Mouse (Mus musculus): ENCODE data around the gene Ssr1.

The Ssr1 gene

GRCm38 (mm10) chr13:37979506-37979905, 14.5 kb downstream of the Ssr1 start:
- no peak for DNase-seq

DNA sequence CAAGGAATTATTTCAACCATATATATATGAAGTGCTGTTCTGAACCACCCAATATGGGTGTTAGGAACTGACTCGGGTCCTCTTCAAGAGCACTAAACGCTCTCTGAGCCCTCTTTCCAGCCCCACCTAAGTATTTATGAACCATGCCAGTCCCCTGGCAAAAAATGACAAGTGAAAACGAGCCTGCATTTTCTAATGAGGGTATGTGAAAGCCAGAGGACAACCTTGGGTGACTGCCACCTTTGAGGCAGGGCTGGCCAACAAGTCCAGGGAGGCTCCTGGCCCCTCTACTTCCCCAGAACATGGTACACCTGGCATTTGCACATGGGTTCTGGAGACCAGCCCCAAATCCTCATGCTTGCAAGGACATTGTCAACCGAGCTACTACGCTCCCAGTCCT, 19.3 kb downstream of the Ssr1 start:
- DNase-seq, result no peak

DNA sequence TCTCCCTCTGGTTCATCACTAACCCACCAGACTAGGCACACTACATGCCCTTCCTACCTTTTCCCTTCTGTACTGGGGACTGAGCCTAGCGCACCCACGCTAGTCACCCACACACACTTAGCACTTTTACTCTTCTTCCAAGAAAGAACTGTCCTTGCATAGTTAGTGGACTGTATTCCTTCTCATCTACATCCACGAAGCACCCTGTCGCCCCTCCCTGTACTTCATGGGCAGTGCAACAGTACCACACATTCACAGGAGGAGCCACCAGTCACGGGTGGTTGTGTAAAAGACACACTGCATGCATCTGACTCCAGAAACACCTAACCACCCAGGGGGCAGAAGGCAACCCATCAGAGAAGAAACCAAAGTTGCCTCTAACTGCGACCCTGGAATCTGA, 20.0 kb downstream of the Ssr1 start:
- DNase-seq, result no peak

DNA sequence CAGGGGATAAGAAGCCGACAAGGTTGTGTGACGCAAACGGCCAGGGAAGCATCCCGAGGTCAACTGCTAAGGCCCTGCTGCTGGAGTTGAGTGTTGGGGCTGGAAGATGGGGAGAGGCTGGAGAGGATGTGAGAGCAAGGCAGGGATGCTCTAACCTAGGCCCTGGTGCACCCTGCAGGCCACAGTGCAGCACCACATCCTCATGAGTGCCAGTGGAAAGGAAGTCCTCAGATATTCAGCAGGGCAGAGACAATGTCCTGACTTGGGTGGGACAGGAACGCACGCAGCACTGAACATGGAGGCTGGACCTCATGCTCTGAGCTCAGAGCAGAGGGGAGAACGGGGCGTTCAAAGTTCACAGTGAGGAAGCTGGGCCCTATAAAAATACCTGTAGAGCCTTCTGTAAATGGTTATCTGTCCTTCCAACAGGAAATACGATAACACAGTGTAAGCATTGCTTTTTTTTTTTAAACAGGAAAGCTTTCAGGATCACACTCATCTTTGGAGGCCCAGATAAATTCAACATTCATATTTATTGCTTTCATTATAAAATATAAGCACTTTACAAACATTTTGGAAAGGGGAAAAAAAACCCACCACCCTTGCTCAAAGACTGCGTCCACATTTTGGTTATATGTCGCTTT, 23.0 kb downstream of the Ssr1 start:
- DNase-seq, result no peak

DNA sequence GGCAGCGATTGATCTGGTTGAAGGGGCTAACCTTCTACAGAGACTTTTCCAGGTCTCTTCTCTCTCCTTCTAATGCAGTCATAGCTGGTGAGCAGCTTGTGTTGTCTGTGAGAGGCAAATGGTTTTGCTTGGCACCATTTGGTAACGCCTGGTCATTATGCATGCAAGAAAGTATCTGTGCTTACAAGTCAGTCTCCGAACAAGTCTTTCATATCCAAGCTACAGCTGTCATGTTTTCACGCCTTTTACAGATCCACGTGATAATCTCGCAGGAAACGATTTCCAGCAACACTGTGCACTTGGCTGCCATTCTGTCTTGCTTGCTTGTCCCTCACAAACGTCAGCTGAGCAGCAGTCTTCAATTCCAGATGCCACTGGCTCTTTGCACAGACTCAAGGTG, 24.0 kb downstream of the Ssr1 start:
- no peak for DNase-seq

GRCm38 (mm10) chr13:37969337-37969736, 24.7 kb downstream of the Ssr1 start:
- peak; percentile 80 for DNase-seq

DNA sequence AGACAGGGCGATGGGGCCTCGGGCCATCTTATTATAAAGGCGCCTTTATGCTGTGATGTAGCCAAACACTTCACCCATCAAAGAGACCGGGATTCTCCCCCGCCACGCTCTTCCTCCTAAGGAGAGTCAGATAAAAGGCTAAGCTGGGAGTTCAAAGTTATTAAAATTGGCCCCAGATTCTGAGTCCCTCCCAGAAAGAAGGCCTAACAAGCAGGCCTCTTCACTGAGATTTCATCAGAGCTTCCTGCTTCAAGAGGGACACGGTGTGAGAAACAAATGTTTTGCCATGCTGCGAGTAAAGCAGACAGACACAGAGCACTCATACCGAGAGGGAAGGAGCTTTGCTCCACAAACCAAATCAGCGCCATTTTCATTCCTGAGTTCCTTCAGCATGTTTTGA, 26.5 kb downstream of the Ssr1 start:
- no peak for DNase-seq

- DNase-seq, result peak; percentile 68
Measured at GRCm38 (mm10) chr13:37967052-37967437, 27.0 kb downstream of the Ssr1 start.

- peak; percentile 31 for DNase-seq
Measured at GRCm38 (mm10) chr13:37966256-37967051, 27.6 kb downstream of the Ssr1 start.

- DNase-seq, result peak; percentile 58
Measured at GRCm38 (mm10) chr13:37965126-37965914, 28.7 kb downstream of the Ssr1 start.

GRCm38 (mm10) chr13:37964128-37965087, 29.6 kb downstream of the Ssr1 start:
- DNase-seq, result no peak

DNA sequence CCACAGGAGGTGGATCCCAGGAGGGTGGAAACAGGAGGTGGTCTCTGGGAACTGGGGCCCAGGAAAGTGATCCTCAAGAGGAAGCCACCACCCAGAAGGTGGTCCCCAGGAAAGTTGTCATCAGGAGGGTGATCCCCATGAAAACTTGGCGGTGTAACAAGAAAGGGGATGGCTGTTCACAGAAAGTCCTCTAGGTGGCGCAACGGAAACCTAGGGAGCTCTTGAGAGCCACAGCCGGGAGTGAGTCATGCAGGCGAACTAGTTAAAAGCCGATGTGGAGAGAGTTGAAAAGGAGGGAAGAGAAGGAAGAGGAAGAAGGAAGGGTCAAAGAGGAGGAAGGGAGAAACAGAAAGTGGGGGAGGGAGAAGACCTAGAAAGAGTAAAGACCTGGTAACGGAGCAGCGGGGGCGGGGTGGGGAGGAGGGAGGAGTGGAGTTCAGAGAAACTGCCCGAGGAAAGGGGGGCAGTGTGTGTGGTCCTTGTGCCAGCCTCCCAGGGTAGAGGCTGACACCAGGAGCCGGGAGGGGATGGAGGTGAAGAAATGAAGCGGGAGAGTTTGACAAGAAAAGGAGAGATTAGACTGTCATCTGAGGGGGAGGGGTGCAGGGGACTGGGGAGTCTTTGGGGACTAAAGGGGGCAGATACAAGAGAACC, 30.5 kb downstream of the Ssr1 start:
- peak; percentile 91 for DNase-seq

GRCm38 (mm10) chr13:37962541-37962940, 31.5 kb downstream of the Ssr1 start:
- no peak for DNase-seq

DNA sequence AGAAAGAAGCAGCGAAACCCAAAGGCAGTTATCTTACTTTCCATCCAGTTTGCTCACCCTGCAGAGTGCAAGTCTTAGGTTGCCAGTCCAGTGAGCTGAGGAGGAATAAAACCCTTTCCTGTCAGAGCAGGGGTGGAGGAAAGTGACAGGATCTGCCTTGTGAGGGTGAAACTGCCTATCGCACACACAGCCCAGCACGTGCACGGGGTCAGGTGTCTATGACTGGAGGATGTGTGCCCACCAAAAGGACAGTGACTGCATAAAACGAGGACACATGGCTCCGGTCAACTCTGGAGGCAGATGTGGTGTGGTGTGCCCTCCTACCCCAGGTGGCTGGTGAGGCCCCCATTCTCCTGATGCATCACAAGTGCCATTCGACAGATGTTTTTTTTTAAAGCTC, 34.1 kb downstream of the Ssr1 start:
- DNase-seq, result no peak

GRCm38 (mm10) chr13:37959239-37959907, 34.6 kb downstream of the Ssr1 start:
- no peak for DNase-seq

GRCm38 (mm10) chr13:37958498-37959238, 35.3 kb downstream of the Ssr1 start:
- DNase-seq, result no peak

GRCm38 (mm10) chr13:37954318-37954717, 39.7 kb downstream of the Ssr1 start:
- no peak for DNase-seq

- DNase-seq, result no peak
Measured at GRCm38 (mm10) chr13:37952981-37953380, 41.0 kb downstream of the Ssr1 start.

DNA sequence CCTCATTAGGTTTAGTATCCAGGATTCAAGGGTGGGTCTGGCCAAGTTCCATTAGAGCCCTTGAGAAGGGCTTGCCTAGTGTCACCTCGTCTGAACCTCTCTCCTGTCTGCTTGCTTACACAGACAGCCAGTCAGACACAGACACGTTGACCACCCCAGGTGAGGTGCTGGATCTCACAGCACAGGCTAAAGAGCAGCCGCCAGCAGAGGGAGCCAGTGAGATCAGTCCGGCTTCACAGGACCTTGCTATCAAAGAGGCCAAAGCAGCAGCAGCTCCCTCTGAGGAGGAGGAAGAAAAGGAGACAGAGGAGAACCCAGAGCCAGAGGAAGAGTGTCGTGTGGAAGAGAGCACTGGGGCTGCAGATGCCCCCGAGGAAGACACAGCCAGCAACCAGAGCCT, 47.3 kb downstream of the Ssr1 start:
- DNase-seq, result peak; percentile 86

GRCm38 (mm10) chr13:37945392-37945791, 48.6 kb downstream of the Ssr1 start:
- DNase-seq, result no peak

DNA sequence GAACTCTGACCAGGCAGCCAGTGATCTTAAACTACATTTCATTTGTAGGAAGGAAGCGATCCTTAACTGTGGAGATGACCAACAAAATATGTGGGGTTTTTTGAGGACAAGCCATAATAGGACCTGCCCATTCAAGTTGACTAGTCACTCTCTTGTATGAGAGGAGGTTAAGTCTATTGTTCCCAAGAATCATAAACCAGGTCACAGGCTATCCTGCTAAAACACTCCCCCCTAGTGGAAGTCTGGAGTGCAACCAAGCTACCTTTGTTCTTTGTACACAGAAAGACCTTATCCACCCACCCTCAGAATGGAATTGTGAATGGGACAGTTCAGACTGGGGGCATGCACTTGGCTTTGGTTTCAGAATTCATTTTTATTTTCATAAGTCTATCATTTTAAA, 49.7 kb downstream of the Ssr1 start:
- peak; percentile 73 for DNase-seq
